Mouse (Mus musculus): Measurements from ENCODE around the gene Tbx10. TPM values are rescaled to one million over a fixed set of nuclear protein-coding genes. Genes with fewer than 3 reads are reported as not detected.

Gene Tbx10
- not detected in 2 replicates for total RNA-seq (2012; rRNA removed)

DNA sequence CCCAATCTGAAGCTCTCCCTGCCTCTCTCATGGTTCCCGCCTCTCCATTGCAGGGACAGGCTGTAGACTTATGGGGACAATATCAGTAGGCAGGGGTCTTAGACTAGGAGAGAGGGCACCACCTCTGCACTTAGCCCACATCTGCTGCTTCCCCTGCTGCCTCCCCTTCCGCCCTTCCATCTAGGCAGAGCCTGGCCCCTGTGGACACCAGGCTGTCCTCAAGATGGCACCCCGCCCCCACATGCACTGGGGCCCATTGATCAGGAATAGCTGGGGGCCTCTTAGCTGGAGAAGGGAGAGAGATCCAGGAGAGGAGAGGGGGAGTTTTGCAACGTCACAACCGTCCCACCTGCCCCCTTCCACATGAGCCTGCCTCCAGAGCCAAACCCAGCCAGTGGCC lies at the start of gene Tbx10:
Gene Tbx10, plus strand, starts transcription at position 337 of the 400 bp plus-strand sequence.
- no peak within 1 kb of the TSS for H3K4me3 ChIP-seq (ENCODE audit: insufficient read depth in 1 of 2, low read depth in 1 of 2, low read length in 2 of 2, poor library complexity in 1 of 2, severe bottlenecking in 1 of 2)
- no peak within 1 kb of the TSS for H3K27ac ChIP-seq (ENCODE audit: insufficient read depth, low read depth, low read length, poor library complexity, severe bottlenecking)
- peaks cover 0 to 9% of the 10 kb centered on the region in 2 experiments; a peak in 1 of 4 replicates for H3K4me1 ChIP-seq (ENCODE audit: control insufficient read depth in 2 of 2, insufficient read depth in 2 of 2, low read length in 2 of 2, poor library complexity in 1 of 2)
- no peaks in the 10 kb centered on the region for H3K9me3 ChIP-seq (ENCODE audit: control insufficient read depth, insufficient read depth, low read depth, low read length)
- TF ChIP-seq HCFC1 (IDR thresholded peaks at IDR 0.05; ENCODE audit: borderline replicate concordance, insufficient read depth, low read length) = no peak
- no peak for TF ChIP-seq CHD2 (IDR thresholded peaks at IDR 0.05; ENCODE audit: low read depth, low read length)
- TF ChIP-seq ZC3H11A (IDR thresholded peaks at IDR 0.05; ENCODE audit: borderline replicate concordance, low read depth, low read length) = no peak
- TF ChIP-seq ZNF384 (IDR thresholded peaks at IDR 0.05; ENCODE audit: low read depth, low read length) = no peak
- TF ChIP-seq MAFK (IDR thresholded peaks at IDR 0.05; ENCODE audit: insufficient read depth, low read depth, low read length) = no peak
- no peak within 1 kb of the TSS for H3K9ac ChIP-seq (ENCODE audit: insufficient read depth, low read depth, low read length, poor library complexity, severe bottlenecking)
- in situ Hi-C loops (cut with MboI; ENCODE audit: low sequenced_read_pairs in 2 of 2, unreplicated experiment in 2 of 2) = no loop called here
- no peaks in the 10 kb centered on the region for H3K36me3 ChIP-seq (ENCODE audit: control insufficient read depth, insufficient read depth, low read length, poor library complexity, severe bottlenecking)
- DNase-seq (ENCODE audit: low read depth, low spot score) = no peak

DNA sequence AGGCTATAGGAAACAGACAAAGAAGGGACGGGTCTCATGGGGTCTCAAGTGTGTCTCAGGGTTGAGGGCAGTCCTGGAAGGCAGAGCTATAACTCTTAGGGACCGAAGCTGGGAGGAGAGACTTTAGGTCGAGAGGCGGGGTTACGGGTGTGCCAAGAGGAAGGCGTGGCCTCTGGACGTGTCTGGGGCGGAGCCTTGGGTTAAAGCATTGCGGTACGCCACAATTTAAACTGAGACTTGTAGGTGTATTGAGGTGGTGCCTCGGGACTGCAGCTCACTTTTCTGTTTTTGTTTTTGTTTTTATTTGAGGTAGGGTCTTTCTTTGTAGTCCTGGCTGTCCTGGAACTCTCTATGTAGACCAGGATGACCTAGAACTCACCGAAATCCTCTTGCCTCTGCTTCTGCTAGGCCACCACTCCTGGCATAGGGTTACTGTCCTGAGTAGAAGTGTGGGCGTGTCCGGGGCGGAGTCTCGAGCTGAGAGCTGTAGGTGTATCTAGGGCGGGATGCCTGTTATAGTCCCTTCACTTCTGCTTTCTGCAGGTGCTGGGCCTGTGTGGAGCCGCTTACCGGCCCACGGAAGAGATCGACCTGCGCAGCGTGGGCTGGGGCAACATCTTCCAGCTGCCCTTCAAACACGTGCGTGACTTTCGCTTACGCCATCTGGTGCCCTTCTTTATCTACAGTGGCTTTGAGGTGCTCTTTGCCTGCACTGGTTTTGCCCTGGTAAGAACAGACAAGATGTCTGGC lies 49.4 kb upstream of the Tbx10 start:
- peak; percentile 88 for DNase-seq (ENCODE audit: low read depth, low spot score)
- TF ChIP-seq CHD2 (IDR thresholded peaks at IDR 0.05; ENCODE audit: low read depth, low read length) = no peak
- TF ChIP-seq HCFC1 (IDR thresholded peaks at IDR 0.05; ENCODE audit: borderline replicate concordance, insufficient read depth, low read length) = no peak
- no peak for TF ChIP-seq MAFK (IDR thresholded peaks at IDR 0.05; ENCODE audit: insufficient read depth, low read depth, low read length)
- no peak for TF ChIP-seq ZNF384 (IDR thresholded peaks at IDR 0.05; ENCODE audit: low read depth, low read length)
- Histone ChIP-seq H3K9ac (ENCODE audit: insufficient read depth, low read depth, low read length, poor library complexity, severe bottlenecking) (no peak overlapping the region), H3K27ac (ENCODE audit: insufficient read depth, low read depth, low read length, poor library complexity, severe bottlenecking) (no peak overlapping the region), H3K4me1 (ENCODE audit: control insufficient read depth in 2 of 2, insufficient read depth in 2 of 2, low read length in 2 of 2, poor library complexity in 1 of 2) (peaks cover 0 to 12% of the 10 kb centered on the region in 2 experiments; a peak in 1 of 4 replicates), H3K4me3 (ENCODE audit: insufficient read depth in 1 of 2, low read depth in 1 of 2, low read length in 2 of 2, poor library complexity in 1 of 2, severe bottlenecking in 1 of 2) (peak overlapping the region; percentile 31 to 66), H3K9me3 (ENCODE audit: control insufficient read depth, insufficient read depth, low read depth, low read length) (no peaks in the 10 kb centered on the region), H3K36me3 (ENCODE audit: control insufficient read depth, insufficient read depth, low read length, poor library complexity, severe bottlenecking) (no peaks in the 10 kb centered on the region)
- in situ Hi-C loops (cut with MboI; ENCODE audit: low sequenced_read_pairs in 2 of 2, unreplicated experiment in 2 of 2) = no loop called here

DNA sequence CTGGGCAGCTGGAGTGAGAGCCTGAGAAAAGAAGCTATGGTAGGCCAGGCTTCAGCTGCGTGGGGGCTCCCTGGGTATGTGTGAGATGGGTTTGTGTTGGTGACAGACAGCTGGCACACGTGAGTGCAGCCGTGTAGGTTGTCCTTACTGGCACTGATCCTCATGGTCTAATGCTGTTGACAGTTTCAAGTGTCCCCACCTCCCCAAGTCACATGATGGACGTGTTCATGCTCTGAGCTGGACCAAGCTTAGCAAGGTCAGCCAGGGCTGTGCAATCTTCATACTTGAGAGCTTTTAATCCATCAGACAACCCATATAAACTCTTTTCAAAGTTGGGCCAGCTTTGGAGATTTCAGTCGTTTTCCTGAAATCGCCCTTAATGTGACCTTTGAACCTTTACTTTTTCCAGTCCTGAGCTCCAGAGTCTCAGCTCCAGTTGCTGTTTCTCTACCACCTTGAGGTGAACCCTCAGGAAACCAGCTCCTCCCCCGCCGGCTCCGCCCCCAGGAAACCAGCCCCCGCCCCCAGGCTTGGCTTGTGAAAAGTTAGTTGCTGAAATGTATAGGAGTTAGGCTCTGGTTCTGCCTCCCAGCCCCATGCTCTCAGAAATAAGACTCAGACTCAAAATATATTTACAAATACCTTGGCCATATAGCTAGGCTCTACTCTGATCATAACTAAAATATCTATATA lies 46.5 kb upstream of the Tbx10 start:
- in situ Hi-C loops (cut with MboI; ENCODE audit: low sequenced_read_pairs in 2 of 2, unreplicated experiment in 2 of 2) = no loop called here
- Histone ChIP-seq H3K9me3 (ENCODE audit: control insufficient read depth, insufficient read depth, low read depth, low read length) (no peaks in the 10 kb centered on the region), H3K4me1 (ENCODE audit: control insufficient read depth in 2 of 2, insufficient read depth in 2 of 2, low read length in 2 of 2, poor library complexity in 1 of 2) (peaks cover 0 to 12% of the 10 kb centered on the region in 2 experiments; a peak in 1 of 4 replicates), H3K4me3 (ENCODE audit: insufficient read depth in 1 of 2, low read depth in 1 of 2, low read length in 2 of 2, poor library complexity in 1 of 2, severe bottlenecking in 1 of 2) (no peak overlapping the region), H3K36me3 (ENCODE audit: control insufficient read depth, insufficient read depth, low read length, poor library complexity, severe bottlenecking) (no peaks in the 10 kb centered on the region), H3K27ac (ENCODE audit: insufficient read depth, low read depth, low read length, poor library complexity, severe bottlenecking) (no peak overlapping the region), H3K9ac (ENCODE audit: insufficient read depth, low read depth, low read length, poor library complexity, severe bottlenecking) (no peak overlapping the region)
- no peak for DNase-seq (ENCODE audit: low read depth, low spot score)
- TF ChIP-seq CHD2 (IDR thresholded peaks at IDR 0.05; ENCODE audit: low read depth, low read length) (no peak), ZC3H11A (IDR thresholded peaks at IDR 0.05; ENCODE audit: borderline replicate concordance, low read depth, low read length) (no peak), HCFC1 (IDR thresholded peaks at IDR 0.05; ENCODE audit: borderline replicate concordance, insufficient read depth, low read length) (no peak), MAFK (IDR thresholded peaks at IDR 0.05; ENCODE audit: insufficient read depth, low read depth, low read length) (no peak), ZNF384 (IDR thresholded peaks at IDR 0.05; ENCODE audit: low read depth, low read length) (no peak)

DNA sequence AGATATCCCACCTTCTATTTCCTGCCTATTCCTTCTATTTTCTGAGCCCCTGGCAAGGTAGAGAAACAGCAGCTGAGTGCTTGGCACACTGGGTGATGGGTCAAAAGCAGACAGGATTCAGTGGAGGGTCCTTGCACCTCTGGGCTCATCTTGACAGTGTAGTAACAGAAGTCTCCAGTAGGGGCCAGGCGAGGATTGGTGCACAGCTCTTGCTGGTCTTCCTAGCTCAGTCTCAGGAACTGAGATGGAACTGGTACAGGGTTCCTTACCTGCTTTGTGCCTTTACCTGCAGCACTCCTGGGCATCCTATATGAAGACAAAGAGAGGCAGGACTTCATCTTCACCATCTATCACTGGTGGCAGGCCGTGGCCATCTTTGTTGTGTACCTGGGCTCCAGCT lies 45.8 kb upstream of the Tbx10 start:
- Histone ChIP-seq H3K9me3 (ENCODE audit: control insufficient read depth, insufficient read depth, low read depth, low read length) (no peaks in the 10 kb centered on the region), H3K4me1 (ENCODE audit: control insufficient read depth in 2 of 2, insufficient read depth in 2 of 2, low read length in 2 of 2, poor library complexity in 1 of 2) (peaks cover 0 to 12% of the 10 kb centered on the region in 2 experiments; a peak in 1 of 4 replicates), H3K4me3 (ENCODE audit: insufficient read depth in 1 of 2, low read depth in 1 of 2, low read length in 2 of 2, poor library complexity in 1 of 2, severe bottlenecking in 1 of 2) (no peak overlapping the region), H3K9ac (ENCODE audit: insufficient read depth, low read depth, low read length, poor library complexity, severe bottlenecking) (no peak overlapping the region), H3K36me3 (ENCODE audit: control insufficient read depth, insufficient read depth, low read length, poor library complexity, severe bottlenecking) (no peaks in the 10 kb centered on the region), H3K27ac (ENCODE audit: insufficient read depth, low read depth, low read length, poor library complexity, severe bottlenecking) (no peak overlapping the region)
- in situ Hi-C loops (cut with MboI; ENCODE audit: low sequenced_read_pairs in 2 of 2, unreplicated experiment in 2 of 2) = no loop called here
- peak; percentile 69 for DNase-seq (ENCODE audit: low read depth, low spot score)
- TF ChIP-seq CHD2 (IDR thresholded peaks at IDR 0.05; ENCODE audit: low read depth, low read length) = no peak
- TF ChIP-seq ZC3H11A (IDR thresholded peaks at IDR 0.05; ENCODE audit: borderline replicate concordance, low read depth, low read length) = peak; percentile 69; the same call in 1 of the 2 replicates
- TF ChIP-seq ZNF384 (IDR thresholded peaks at IDR 0.05; ENCODE audit: low read depth, low read length) = no peak
- TF ChIP-seq HCFC1 (IDR thresholded peaks at IDR 0.05; ENCODE audit: borderline replicate concordance, insufficient read depth, low read length) = no peak
